Mouse (Mus musculus) induced T-regulatory cell, adult 2 months (primary cell): ENCODE data around the gene Mmp27.

Experiments
- DNase-seq: peaks from one replicate; pipeline ENCODE4 v3.0.0-alpha.2; 2012; ENCODE audit warnings: low read depth

The Mmp27 gene

GRCm38 (mm10) chr9:7602982-7603742 is 32.0 kb downstream of the Mmp27 start:
- peak; percentile 75 for DNase-seq

- DNase-seq: no peak
These were observed 32.8 kb downstream of the Mmp27 start for GRCm38 (mm10) chr9:7604005-7604404.

- no peak for DNase-seq
These were observed 34.4 kb downstream of the Mmp27 start for GRCm38 (mm10) chr9:7605638-7606037.

GRCm38 (mm10) chr9:7622582-7622981 is 51.4 kb downstream of the Mmp27 start:
- no peak for DNase-seq

GRCm38 (mm10) chr9:7627931-7628330 is 56.7 kb downstream of the Mmp27 start, which contains the start of gene Mmp20:
TSS of gene Mmp20 (plus strand) at chr9:7628231.
- no peak for DNase-seq
